Mouse (Mus musculus) brown adipose tissue, adult 24 weeks (tissue): Measurements from ENCODE around the gene Grk6. TPM values are rescaled to one million over a fixed set of nuclear protein-coding genes. Genes with fewer than 3 reads are reported as not detected.
A peak's percentile ranks its signal among the peaks of the same experiment; 100 is the strongest.
"Not testable (repeated sequence)": the region's sequence is repeated elsewhere in the genome, so short reads cannot be mapped to it uniquely, and the experiment has no call there.

Experiments used
- H3K27ac ChIP-seq: fragments of 200-500 bp; replicated peaks from 2 replicates; pipeline ENCODE4 v1.5.1; 2012; ENCODE audit warnings: low read depth, mild to moderate bottlenecking, low read length
- H3K4me1 ChIP-seq: fragments of 200-500 bp; 2 replicates; pipeline ENCODE4 v1.6.1; 2012; ENCODE audit warnings: low read length, mixed read lengths; ENCODE audit not compliant: control insufficient read depth, insufficient read depth, insufficient read length
- H3K4me3 ChIP-seq: fragments of 200-500 bp; 2 replicates; pipeline ENCODE4 v1.5.1; 2012; ENCODE audit warnings: low read depth, mild to moderate bottlenecking, low read length, moderate library complexity; ENCODE audit not compliant: insufficient read depth
- polyA plus RNA-seq: library from polyadenylated mRNA; stranded (reverse); fragments of >200 nt; gene quantifications from 2 replicates; pipeline ENCODE4 v1.2.4, GENCODE M21; 2012; ENCODE audit not compliant: missing spikeins, insufficient read depth, insufficient read length

Grk6 gene
- polyA plus RNA-seq, 1 experiment = 10.5 TPM

GRCm38 (mm10) chr13:55414743-55415380 lies 30.0 kb upstream of the Grk6 start, which contains the start of gene Pfn3:
Pfn3 (minus strand) TSS chr13:55415232.
- no peak within 1 kb of the TSS for H3K4me3 ChIP-seq
- H3K27ac ChIP-seq = no peak within 1 kb of the TSS
- peaks cover 2% of the 10 kb centered on the region; the same call in 1 of the 2 replicates for H3K4me1 ChIP-seq

DNA sequence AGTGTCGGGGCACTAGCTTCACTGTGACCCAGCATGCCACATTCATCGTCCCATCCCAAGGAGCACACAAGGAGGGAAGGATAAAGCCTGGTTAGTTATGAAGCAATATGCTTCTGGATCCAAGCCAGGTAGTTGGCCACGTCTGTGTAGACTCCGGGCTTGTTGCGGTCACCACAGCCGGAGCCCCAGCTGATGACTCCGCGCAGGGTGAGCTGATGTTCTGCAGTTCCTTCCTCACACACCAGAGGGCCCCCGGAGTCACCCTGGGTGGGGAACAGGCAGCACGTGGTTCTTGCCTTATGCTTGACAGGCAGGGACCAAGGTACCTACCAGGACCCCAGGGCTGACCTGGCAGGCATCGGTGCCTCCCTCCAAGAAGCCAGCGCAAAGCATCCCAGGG lies 26.9 kb upstream of the Grk6 start:
- no peak overlapping the region for H3K4me3 ChIP-seq
- H3K27ac ChIP-seq = no peak overlapping the region
- peaks cover 2% of the 10 kb centered on the region; the same call in 1 of the 2 replicates for H3K4me1 ChIP-seq

- Histone ChIP-seq H3K27ac (no peak overlapping the region), H3K4me3 (no peak overlapping the region)
Observed at GRCm38 (mm10) chr13:55419142-55419541, 25.7 kb upstream of the Grk6 start.

DNA sequence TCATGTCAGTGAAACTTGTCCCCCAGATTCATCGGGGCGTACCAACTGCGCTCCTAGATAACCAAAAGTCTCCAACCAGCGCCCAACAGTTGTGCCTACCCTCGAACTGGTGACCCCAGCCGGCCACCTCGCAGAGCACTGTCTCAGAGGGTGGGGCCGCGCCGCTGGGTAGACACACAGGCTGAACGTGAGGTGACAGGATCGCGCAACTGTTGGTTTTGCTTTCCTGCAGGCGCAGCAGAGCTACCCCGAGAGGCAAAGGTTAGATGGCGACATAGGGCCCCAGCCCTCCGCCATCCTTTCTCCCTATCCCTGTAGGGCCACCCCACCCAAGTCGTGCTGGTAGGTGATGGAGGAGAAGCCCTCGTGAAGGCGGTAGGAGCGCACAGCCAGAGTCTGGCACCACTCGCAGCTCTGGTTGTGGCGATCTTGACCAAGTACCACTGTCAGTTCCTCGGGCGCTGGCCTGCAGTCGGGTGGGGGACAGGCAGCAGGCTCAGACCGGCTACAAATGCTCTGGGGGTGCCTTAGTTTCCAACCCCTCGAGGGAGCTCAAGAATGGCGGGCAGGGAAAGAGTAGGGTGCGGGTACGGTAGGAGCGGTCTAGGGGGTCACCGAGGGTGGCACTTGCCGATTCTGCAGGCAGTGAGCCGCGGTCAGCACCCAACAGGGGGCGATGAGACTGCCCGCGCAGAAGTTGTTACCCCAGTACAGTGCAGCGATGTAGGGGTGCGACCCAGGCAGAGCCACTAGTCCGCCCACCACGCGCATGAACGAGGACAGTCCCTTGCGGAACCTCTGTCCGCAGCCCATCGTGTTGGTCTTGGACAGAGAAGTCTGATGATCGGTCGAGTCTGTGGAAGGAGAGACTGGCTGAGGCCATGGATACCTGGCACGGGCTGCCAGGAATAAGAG lies 24.6 kb upstream of the Grk6 start:
- H3K27ac ChIP-seq = no peak overlapping the region
- H3K4me3 ChIP-seq = no peak overlapping the region
- H3K4me1 ChIP-seq = peaks cover 2% of the 10 kb centered on the region; the same call in 1 of the 2 replicates

More at GRCm38 (mm10) chr13:55419142-55419541, 25.7 kb upstream of the Grk6 start:
- H3K4me1 ChIP-seq = peaks cover 2% of the 10 kb centered on the region; the same call in 1 of the 2 replicates

DNA sequence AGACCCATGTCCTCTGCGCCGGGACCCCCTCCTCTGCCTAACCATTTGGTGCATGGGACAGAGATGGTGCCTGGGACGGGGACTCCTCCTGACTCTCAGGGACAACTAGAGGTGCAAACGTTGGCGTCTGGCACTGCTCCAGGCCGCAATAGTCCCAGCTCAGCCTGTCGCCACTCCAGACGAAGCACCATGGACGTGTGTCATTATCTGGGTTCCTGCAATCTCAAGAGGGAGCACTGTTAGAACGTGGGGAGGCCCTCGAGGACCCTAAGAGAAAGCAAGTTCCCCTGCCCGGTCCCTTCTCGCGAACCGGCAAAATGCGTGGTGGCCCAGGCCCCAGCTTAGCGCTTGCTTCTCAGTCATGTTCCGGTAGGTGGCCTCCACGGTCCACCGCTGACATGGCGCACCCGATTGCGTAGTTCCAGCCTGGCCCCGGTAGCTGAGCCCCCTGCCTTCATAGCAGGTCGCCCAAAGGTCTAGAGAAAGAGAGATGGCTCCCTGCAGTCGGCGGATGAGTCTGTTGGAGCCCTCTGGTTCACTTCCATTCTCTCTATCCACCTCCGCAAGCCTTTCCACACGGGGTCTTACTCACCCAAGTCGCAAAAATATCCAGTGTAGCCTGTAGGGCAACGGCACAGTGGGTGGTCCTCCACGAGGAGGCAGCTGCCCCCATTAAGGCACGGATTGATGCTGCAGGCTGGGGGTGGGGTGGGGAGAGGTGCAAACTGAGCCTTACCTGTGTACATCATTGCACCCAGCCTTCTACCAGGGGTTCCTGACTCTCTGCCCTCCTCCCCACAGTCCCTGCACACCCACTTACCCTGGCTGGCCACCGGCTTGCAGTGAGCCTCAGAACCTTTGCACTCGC lies 23.7 kb upstream of the Grk6 start:
- peak overlapping the region; percentile 42 for H3K4me3 ChIP-seq
- H3K27ac ChIP-seq = 0 out of 2 replicates have a peak overlapping the region, but pooled peaks have one; percentile 4
- H3K4me1 ChIP-seq = peaks cover 2% of the 10 kb centered on the region; the same call in 1 of the 2 replicates

- Histone ChIP-seq H3K27ac (no peak within 1 kb of the TSS), H3K4me3 (no peak within 1 kb of the TSS)
Observed at GRCm38 (mm10) chr13:55426613-55427012, 18.3 kb upstream of the Grk6 start, which contains the start of gene F12. F12 (minus strand) TSS chr13:55426793.

DNA sequence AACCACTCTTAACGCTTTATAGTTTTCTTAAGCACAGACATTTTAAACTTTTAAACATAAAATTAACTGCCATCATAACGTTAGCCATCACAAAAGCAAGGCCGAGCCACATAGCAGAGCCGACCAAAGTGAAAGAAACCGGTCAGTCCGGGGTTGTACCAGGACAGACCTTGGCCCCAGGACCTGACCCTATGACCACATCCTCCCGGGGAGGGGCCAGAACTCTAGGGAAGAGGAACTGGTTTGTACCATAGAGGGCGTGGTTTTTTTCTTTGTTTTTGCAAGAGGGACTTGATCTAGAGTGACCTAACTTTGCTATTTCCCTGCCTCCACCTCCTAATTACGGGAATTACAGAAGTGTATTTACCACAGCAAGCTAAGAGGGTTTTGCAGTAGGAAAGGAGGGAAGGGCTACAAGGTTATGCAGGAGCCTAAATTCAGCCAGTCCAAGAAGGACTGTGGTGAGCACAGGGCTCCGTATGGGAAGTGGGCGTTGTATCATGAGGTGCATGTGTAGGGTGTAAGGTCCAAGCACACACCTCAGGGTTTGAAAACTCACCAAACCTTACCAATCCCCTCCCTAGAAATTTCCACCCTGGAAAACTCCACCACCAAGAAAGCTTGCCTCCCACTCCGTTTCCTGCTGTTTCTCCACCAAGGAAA lies 15.5 kb upstream of the Grk6 start:
- Histone ChIP-seq H3K4me3 (0 out of 2 replicates have a peak overlapping the region, but pooled peaks have one; percentile 4), H3K4me1 (no peaks in the 10 kb centered on the region; the same call in 1 of the 2 replicates), H3K27ac (peak overlapping the region; percentile 83)

More at GRCm38 (mm10) chr13:55426613-55427012, 18.3 kb upstream of the Grk6 start, which contains the start of gene F12:
- no peaks in the 10 kb centered on the region; the same call in 1 of the 2 replicates for H3K4me1 ChIP-seq

- H3K4me3 ChIP-seq = no peak overlapping the region
- H3K4me1 ChIP-seq = no peaks in the 10 kb centered on the region; the same call in 1 of the 2 replicates
- no peak overlapping the region for H3K27ac ChIP-seq
Observed at GRCm38 (mm10) chr13:55430566-55430965, 14.3 kb upstream of the Grk6 start.

DNA sequence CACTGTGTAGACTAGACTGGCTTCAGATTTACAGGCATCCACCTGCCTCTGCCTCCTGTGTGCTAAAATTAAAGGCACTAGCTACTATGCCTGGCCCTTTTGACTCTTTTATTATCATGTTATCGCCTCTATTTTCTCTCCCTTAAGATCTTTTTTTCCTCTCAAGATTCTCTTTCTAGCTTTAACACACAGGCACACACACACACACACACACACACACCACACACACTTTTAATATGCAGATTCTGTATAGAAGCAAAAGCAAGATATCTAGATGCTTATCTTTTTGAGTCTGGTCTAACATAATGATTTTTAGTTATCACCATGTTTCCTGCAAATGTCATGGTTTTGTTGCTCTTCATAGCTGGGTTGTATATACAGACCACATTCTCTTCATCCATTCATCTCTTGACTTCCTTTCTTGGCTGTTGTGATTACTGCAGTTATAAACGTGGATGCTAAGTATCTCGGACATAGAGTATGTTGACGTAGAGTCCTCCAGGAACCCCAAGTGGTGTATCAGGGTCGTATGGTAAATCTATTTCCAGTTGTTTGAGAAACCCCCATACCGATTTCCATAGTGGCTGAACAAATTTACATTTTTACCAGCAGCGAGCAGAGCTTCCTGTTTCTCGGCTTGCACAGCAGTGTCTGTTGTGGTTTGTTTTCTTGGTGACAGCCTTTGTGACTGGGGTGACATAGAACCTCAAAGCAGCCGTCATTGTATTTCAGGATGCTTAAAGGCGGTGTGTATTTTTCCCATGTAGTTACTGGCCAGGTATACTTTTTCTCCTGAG lies 12.8 kb upstream of the Grk6 start:
- H3K4me1 ChIP-seq = no peaks in the 10 kb centered on the region; the same call in 1 of the 2 replicates
- H3K4me3 ChIP-seq = no peak overlapping the region
- 0 out of 2 replicates have a peak overlapping the region, but pooled peaks have one; percentile 9 for H3K27ac ChIP-seq

GRCm38 (mm10) chr13:55437111-55437629 lies 7.7 kb upstream of the Grk6 start:
- not testable (repeated sequence) for H3K27ac ChIP-seq, H3K4me1 ChIP-seq, H3K4me3 ChIP-seq

- Histone ChIP-seq H3K4me3 (peak overlapping the region; percentile 79), H3K4me1 (peaks cover 38% of the 10 kb centered on the region), H3K27ac (peak overlapping the region; percentile 99)
Observed at GRCm38 (mm10) chr13:55443799-55444285, 1.0 kb upstream of the Grk6 start.

- Histone ChIP-seq H3K27ac (peak overlapping the region; percentile 100), H3K4me1 (peaks cover 40% of the 10 kb centered on the region), H3K4me3 (peak overlapping the region; percentile 79)
Observed at GRCm38 (mm10) chr13:55444286-55444936, 461 bp upstream of the Grk6 start.
